Mouse (Mus musculus) liver, embryonic 11.5 days (tissue): ENCODE measurements around the gene Cdh12. TPM values are rescaled to one million over a fixed set of nuclear protein-coding genes. Genes with fewer than 3 reads are reported as not detected.
"Not testable (repeated sequence)": the region's sequence is repeated elsewhere in the genome, so short reads cannot be mapped to it uniquely, and the experiment has no call there.

ENCODE experiments used
- ATAC-seq: fragments of 200-750 bp; cut with Nextera tagmentation; replicated peaks from 2 replicates; pipeline ENCODE4 v1.8.0; 2017; ENCODE audit warnings: moderate number of reproducible peaks, mild to moderate bottlenecking, moderate TSS enrichment, moderate library complexity; ENCODE audit not compliant: low FRiP score
- DNase-seq: peaks from one replicate; pipeline ENCODE4 v3.0.0-alpha.2; 2017; ENCODE audit warnings: low spot score
- H3K27ac ChIP-seq: fragments of 300-500 bp; sonication (generic); 2 replicates; pipeline ENCODE4 v1.5.1; 2014; ENCODE audit warnings: mild to moderate bottlenecking, low read depth, low read length, control low read depth
- H3K27me3 ChIP-seq: fragments of 300-500 bp; sonication (generic); replicated peaks from 2 replicates; pipeline ENCODE4 v1.6.1; 2014; ENCODE audit warnings: low read length, mixed read lengths; ENCODE audit not compliant: control insufficient read depth, insufficient read depth
- H3K36me3 ChIP-seq: fragments of 300-500 bp; sonication (generic); 2 replicates; pipeline ENCODE4 v1.6.1; 2014; ENCODE audit warnings: mild to moderate bottlenecking, low read length, moderate library complexity, mixed read lengths; ENCODE audit not compliant: control insufficient read depth, insufficient read depth
- H3K4me1 ChIP-seq: fragments of 300-500 bp; sonication (generic); replicated peaks from 2 replicates; pipeline ENCODE4 v1.6.1; 2014; ENCODE audit warnings: low read length, mixed read lengths; ENCODE audit not compliant: control insufficient read depth, insufficient read depth
- H3K4me2 ChIP-seq: fragments of 300-500 bp; sonication (generic); 2 replicates; pipeline ENCODE4 v1.6.1; 2014; ENCODE audit warnings: mild to moderate bottlenecking, control low read depth, moderate library complexity
- H3K4me3 ChIP-seq: fragments of 300-500 bp; sonication (generic); 2 replicates; pipeline ENCODE4 v1.5.1; 2014; ENCODE audit warnings: low read depth, low read length, control low read depth
- H3K9ac ChIP-seq: fragments of 300-500 bp; sonication (generic); 2 replicates; pipeline ENCODE4 v1.6.1; 2014; ENCODE audit warnings: low read depth, low read length, control low read depth
- H3K9me3 ChIP-seq: fragments of 300-500 bp; sonication (generic); 2 replicates; pipeline ENCODE4 v1.6.1; 2016; ENCODE audit warnings: low read length, inconsistent platforms, mixed read lengths; ENCODE audit not compliant: control insufficient read depth
- WGBS: fragments of 180-500 bp; shearing (Covaris S2); extraction: QIAGEN DNeasy Blood & Tissue Kit; methylation state at CpG from one replicate; pipeline ENCODE4 v1.1.7; 2014; 5-methylcytosine and 5-hydroxymethylcytosine counted together
- polyA plus RNA-seq: library from polyadenylated mRNA; unstranded; fragments of >200 nt; fragmentation: Nextera tagmentation; extraction: Ambion mirVana; gene quantifications from 2 replicates; pipeline ENCODE4 v1.2.1, GENCODE M21; 2014

Cdh12 gene
- polyA plus RNA-seq, 1 experiment from 2014 or later: 0.10 TPM

GRCm38 (mm10) chr15:20667350-20667749, 218.3 kb downstream of the Cdh12 start:
- Histone ChIP-seq H3K4me1 (no peaks in the 10 kb centered on the region), H3K27ac (no peak overlapping the region), H3K36me3 (no peaks in the 10 kb centered on the region), H3K4me2 (no peak overlapping the region), H3K9ac (no peak overlapping the region), H3K27me3 (no peaks in the 10 kb centered on the region), H3K9me3 (no peaks in the 10 kb centered on the region), H3K4me3 (no peak overlapping the region)
- ATAC-seq (no peak), DNase-seq (no peak)

GRCm38 (mm10) chr15:20667989-20668388, 218.9 kb downstream of the Cdh12 start:
- Histone ChIP-seq H3K4me3 (no peak overlapping the region), H3K9me3 (no peaks in the 10 kb centered on the region), H3K27ac (no peak overlapping the region), H3K4me2 (no peak overlapping the region), H3K36me3 (no peaks in the 10 kb centered on the region), H3K4me1 (no peaks in the 10 kb centered on the region), H3K9ac (no peak overlapping the region), H3K27me3 (no peaks in the 10 kb centered on the region)
- WGBS: 81% methylated on average over 1 of the region's 1 CpGs
- ATAC-seq: no peak
- DNase-seq: no peak

- not testable (repeated sequence) for DNase-seq, ATAC-seq
- 68% methylated on average over 2 of the region's 2 CpGs for WGBS
These were observed 220.4 kb downstream of the Cdh12 start for GRCm38 (mm10) chr15:20669507-20669906.

GRCm38 (mm10) chr15:20682719-20683118, 233.7 kb downstream of the Cdh12 start:
- DNase-seq (no peak), ATAC-seq (no peak)
- Histone ChIP-seq H3K4me2 (no peak overlapping the region), H3K9ac (no peak overlapping the region), H3K36me3 (no peaks in the 10 kb centered on the region), H3K4me1 (no peaks in the 10 kb centered on the region), H3K4me3 (no peak overlapping the region), H3K27ac (no peak overlapping the region), H3K27me3 (no peaks in the 10 kb centered on the region), H3K9me3 (no peaks in the 10 kb centered on the region)
- 70% methylated on average over 2 of the region's 2 CpGs for WGBS

More at GRCm38 (mm10) chr15:20669507-20669906, 220.4 kb downstream of the Cdh12 start:
- H3K9me3 ChIP-seq, H3K9ac ChIP-seq, H3K4me3 ChIP-seq, H3K27ac ChIP-seq, H3K4me1 ChIP-seq, H3K27me3 ChIP-seq, H3K4me2 ChIP-seq, H3K36me3 ChIP-seq: not testable (repeated sequence)

GRCm38 (mm10) chr15:20684200-20684599, 235.1 kb downstream of the Cdh12 start:
- Histone ChIP-seq H3K27me3 (no peaks in the 10 kb centered on the region), H3K27ac (no peak overlapping the region), H3K4me3 (no peak overlapping the region), H3K4me2 (no peak overlapping the region), H3K9me3 (no peaks in the 10 kb centered on the region), H3K4me1 (no peaks in the 10 kb centered on the region), H3K9ac (no peak overlapping the region), H3K36me3 (no peaks in the 10 kb centered on the region)
- ATAC-seq (no peak), DNase-seq (no peak)
- 82% methylated on average over 5 of the region's 5 CpGs for WGBS

- Histone ChIP-seq H3K27me3 (no peaks in the 10 kb centered on the region), H3K9ac (no peak overlapping the region), H3K4me3 (no peak overlapping the region), H3K4me2 (no peak overlapping the region), H3K9me3 (no peaks in the 10 kb centered on the region), H3K4me1 (no peaks in the 10 kb centered on the region), H3K36me3 (no peaks in the 10 kb centered on the region), H3K27ac (no peak overlapping the region)
- DNase-seq (no peak), ATAC-seq (no peak)
- WGBS: 78% methylated on average over 5 of the region's 5 CpGs
These were observed 247.2 kb downstream of the Cdh12 start for GRCm38 (mm10) chr15:20696229-20696628.

DNA sequence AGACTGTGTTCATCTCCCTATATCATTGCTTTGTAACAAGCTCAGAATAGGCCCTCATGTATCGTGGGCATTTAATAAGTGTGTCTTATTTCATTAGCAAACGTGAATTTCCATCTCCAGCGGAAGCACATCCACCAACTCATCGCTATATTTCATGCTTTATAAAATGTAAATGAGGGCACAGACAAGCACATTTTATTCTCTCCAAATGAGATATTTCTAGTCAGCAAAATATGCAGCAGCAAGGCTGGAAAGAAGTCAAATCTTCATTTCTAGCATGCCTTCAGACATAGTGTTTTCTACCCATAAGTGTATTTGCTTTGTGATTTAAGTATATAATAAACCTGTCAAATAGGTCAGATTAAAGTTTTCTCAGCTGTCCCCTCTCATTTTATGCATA, 262.8 kb downstream of the Cdh12 start:
- Histone ChIP-seq H3K4me3 (no peak overlapping the region), H3K9ac (no peak overlapping the region), H3K9me3 (no peaks in the 10 kb centered on the region), H3K4me1 (no peaks in the 10 kb centered on the region), H3K27ac (no peak overlapping the region), H3K27me3 (no peaks in the 10 kb centered on the region), H3K36me3 (no peaks in the 10 kb centered on the region), H3K4me2 (no peak overlapping the region)
- ATAC-seq: no peak
- DNase-seq: no peak
- 77% methylated on average over 4 of the region's 4 CpGs for WGBS

DNA sequence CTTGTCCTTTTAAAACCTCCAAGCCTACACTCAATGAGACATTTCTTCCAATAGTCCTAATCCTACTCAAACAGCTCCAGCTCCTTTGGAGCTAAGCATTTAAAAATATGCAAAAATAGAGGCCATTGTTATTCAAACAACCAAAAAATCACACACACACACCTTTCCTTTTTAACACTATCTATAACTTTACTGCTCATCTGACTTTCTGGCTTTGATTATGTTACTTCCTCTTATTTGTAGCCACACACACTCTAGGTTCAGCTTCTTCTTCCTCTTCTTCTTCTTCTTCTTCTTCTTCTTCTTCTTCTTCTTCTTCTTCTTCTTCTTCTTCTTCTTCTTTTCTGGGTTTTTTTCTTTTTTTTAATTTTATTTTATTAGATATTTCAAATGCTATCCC, 323.2 kb downstream of the Cdh12 start:
- Histone ChIP-seq H3K4me3 (no peak overlapping the region), H3K36me3 (no peaks in the 10 kb centered on the region), H3K9ac (no peak overlapping the region), H3K4me1 (no peaks in the 10 kb centered on the region), H3K4me2 (no peak overlapping the region), H3K9me3 (no peaks in the 10 kb centered on the region), H3K27ac (no peak overlapping the region), H3K27me3 (no peaks in the 10 kb centered on the region)
- ATAC-seq: no peak
- DNase-seq: no peak

DNA sequence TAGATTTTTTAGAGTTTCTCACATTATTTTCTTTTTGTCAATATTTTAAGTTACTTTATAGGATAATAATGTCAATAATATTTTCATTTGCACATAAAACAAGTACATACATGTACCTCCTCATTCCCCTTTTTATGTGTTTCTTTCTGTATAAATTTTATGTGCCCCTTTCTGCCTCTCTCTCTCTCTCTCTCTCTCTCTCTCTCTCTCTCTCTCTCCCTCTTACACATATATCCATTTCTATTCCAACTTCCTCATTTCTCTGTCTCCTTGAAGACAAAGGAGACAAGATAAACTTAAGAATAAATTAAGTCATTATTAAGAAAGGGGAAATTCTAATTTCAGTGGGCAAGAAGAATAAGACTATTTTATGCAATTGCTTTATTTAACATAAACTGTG, 324.4 kb downstream of the Cdh12 start:
- no peak overlapping the region for H3K4me3 ChIP-seq
- no peaks in the 10 kb centered on the region for H3K36me3 ChIP-seq
- no peaks in the 10 kb centered on the region for H3K27me3 ChIP-seq
- no peaks in the 10 kb centered on the region for H3K9me3 ChIP-seq
- H3K27ac ChIP-seq: no peak overlapping the region
- DNase-seq (no peak), ATAC-seq (no peak)
- H3K4me1 ChIP-seq: no peaks in the 10 kb centered on the region
- no peak overlapping the region for H3K9ac ChIP-seq
- H3K4me2 ChIP-seq: no peak overlapping the region
